In genomic region chr16:9992773-9993221, GRCm38 (mm10) we compare ENCODE assay signal across 7 mouse cellular contexts. TPM values are rescaled to one million over a fixed set of nuclear protein-coding genes. Genes with fewer than 3 reads are reported as not detected.
DNase-seq lines count a peak whose midpoint lies in the region; ATAC-seq and TF ChIP-seq lines count a peak whose summit lies in the region.

No protein-coding gene starts in this region.

- no peak for ATAC-seq in hindbrain, embryonic 16.5 days
- no peak for ATAC-seq in midbrain, postnatal 0 days (ENCODE audit: low FRiP score)
- no peak for ATAC-seq in inflammation-experienced regulatory T-cells, adult 6 months
- ATAC-seq in CD4-positive, CD25-positive, alpha-beta regulatory T cell, adult 4 months, result no peak

- WGBS in hindbrain, embryonic 16.5 days, result 0% methylated on average over 16 of the region's 17 CpGs
- 1% methylated on average over 17 of the region's 17 CpGs for WGBS in midbrain, postnatal 0 days

- peaks cover 16% of the 10 kb centered on the region for H3K4me1 ChIP-seq in hindbrain, embryonic 16.5 days (ENCODE audit: control insufficient read depth, insufficient read depth, low read depth, low read length)
- H3K4me1 ChIP-seq in midbrain, postnatal 0 days (ENCODE audit: insufficient read depth, low read length), result peaks cover 5% of the 10 kb centered on the region; the same call in 1 of the 2 replicates

- no peak overlapping the region for H3K27ac ChIP-seq in hindbrain, embryonic 16.5 days (ENCODE audit: low read depth, low read length)
- no peak overlapping the region for H3K27ac ChIP-seq in midbrain, postnatal 0 days (ENCODE audit: low read depth, low read length)

- peak; percentile 23 for DNase-seq in left cerebral cortex, postnatal 4 days
- DNase-seq in left cerebral cortex, adult 8-10 months (ENCODE audit: low spot score in 2 of 2), result no peak
- DNase-seq in embryo, embryonic 11 days, result peak; percentile 66
- peak; percentile 8 for DNase-seq in midbrain, postnatal 0 days (ENCODE audit: low spot score)

- no peak for TF ChIP-seq CTCF in midbrain, postnatal 0 days (IDR thresholded peaks at IDR 0.05)

- intact Hi-C loops in left cerebral cortex, postnatal 4 days (cut with DNase I), result loop anchor here (2.0 to 10.0 kb wide), 3 partner anchors 308 to 1110 kb away; no protein-coding TSS in a partner anchor

- H3K9me3 ChIP-seq in hindbrain, embryonic 16.5 days (ENCODE audit: control insufficient read depth, low read length), result no peaks in the 10 kb centered on the region
- no peaks in the 10 kb centered on the region for H3K9me3 ChIP-seq in midbrain, postnatal 0 days (ENCODE audit: low read length)

- peak overlapping the region; percentile 68 for H3K4me2 ChIP-seq in hindbrain, embryonic 16.5 days (ENCODE audit: low read length)
- H3K4me2 ChIP-seq in midbrain, postnatal 0 days (ENCODE audit: low read depth, low read length, poor library complexity, severe bottlenecking), result peak overlapping the region; percentile 90

- H3K4me3 ChIP-seq in hindbrain, embryonic 16.5 days (ENCODE audit: low read length), result peak overlapping the region; percentile 65
- H3K4me3 ChIP-seq in midbrain, postnatal 0 days (ENCODE audit: low read depth, low read length), result peak overlapping the region; percentile 69

- H3K36me3 ChIP-seq in hindbrain, embryonic 16.5 days (ENCODE audit: control insufficient read depth, insufficient read depth, low read length), result no peaks in the 10 kb centered on the region
- no peaks in the 10 kb centered on the region for H3K36me3 ChIP-seq in midbrain, postnatal 0 days (ENCODE audit: insufficient read depth, low read length)

- H3K27me3 ChIP-seq in hindbrain, embryonic 16.5 days (replicated peaks; ENCODE audit: control insufficient read depth, insufficient read depth, low read length), result peaks cover 7% of the 10 kb centered on the region
- H3K27me3 ChIP-seq in midbrain, postnatal 0 days (ENCODE audit: insufficient read depth, low read length), result peaks cover 16% of the 10 kb centered on the region

- H3K9ac ChIP-seq in hindbrain, embryonic 16.5 days (ENCODE audit: low read depth, low read length), result peak overlapping the region; percentile 60
- peak overlapping the region; percentile 39; the same call in 1 of the 2 replicates for H3K9ac ChIP-seq in midbrain, postnatal 0 days (replicated peaks; ENCODE audit: low read length, poor library complexity, severe bottlenecking)

RNA-seq across cellular contexts. Expression of gene Grin2a, which starts 2.6 kb away (rescaled TPM):
- total RNA-seq in left cerebral cortex, postnatal 4 days (2021), result 10 to 100 TPM; 51.3 to 52.3 TPM
- total RNA-seq in left cerebral cortex, adult 8-10 months (2022), result 100 to 1,000 TPM; 163 to 249 (median 201) TPM
- polyA plus RNA-seq in hindbrain, embryonic 16.5 days (2015; fragmentation: Nextera tagmentation; extraction: Ambion mirVana), result 6.1 and 9.7 TPM in 2 replicates
- total RNA-seq in midbrain, postnatal 0 days (2014; rRNA removed), result 10.5 and 20.7 TPM in 2 replicates
- 3.7 and 6.1 TPM in 2 replicates for polyA plus RNA-seq in midbrain, postnatal 0 days (2015; fragmentation: Nextera tagmentation; extraction: Ambion mirVana)
- not detected for polyA plus RNA-seq in inflammation-experienced regulatory T-cells, adult 6 months (2017; shearing (Covaris generic))
- not detected for polyA plus RNA-seq in CD4-positive, CD25-positive, alpha-beta regulatory T cell, adult 4 months (2017; shearing (Covaris generic))

Comparison
In these comparisons a context has a peak if more than half of its experiments do, and no peak if none do; other contexts are left out.
1. DNase-seq: peak in left cerebral cortex, postnatal 4 days (single experiment), embryo, embryonic 11 days (single experiment) and midbrain, postnatal 0 days (single experiment); none in left cerebral cortex, adult 8-10 months (0 of 2).